Mouse (Mus musculus) hindbrain, postnatal 0 days (tissue): ENCODE results near the gene Blvra. TPM values are rescaled to one million over a fixed set of nuclear protein-coding genes. Genes with fewer than 3 reads are reported as not detected.
A peak's percentile ranks its signal among the peaks of the same experiment; 100 is the strongest.

Experiments used
- ATAC-seq: fragments of 200-750 bp; cut with Nextera tagmentation; 2 replicates; pipeline ENCODE4 v1.8.0; 2017; ENCODE audit warnings: mild to moderate bottlenecking, moderate TSS enrichment, moderate library complexity
- DNase-seq: peaks from one replicate; pipeline ENCODE4 v3.0.0-alpha.2; 2015; ENCODE audit warnings: low spot score
- H3K27ac ChIP-seq: fragments of 300-500 bp; sonication (generic); 2 replicates; pipeline ENCODE4 v1.5.1; 2014; ENCODE audit warnings: mild to moderate bottlenecking
- H3K27me3 ChIP-seq: fragments of 300-500 bp; sonication (generic); 2 replicates; pipeline ENCODE4 v1.6.1; 2014; ENCODE audit warnings: low read length, mixed read lengths; ENCODE audit not compliant: insufficient read depth
- H3K36me3 ChIP-seq: fragments of 300-500 bp; sonication (generic); 2 replicates; pipeline ENCODE4 v1.6.1; 2014; ENCODE audit warnings: low read length, mixed read lengths; ENCODE audit not compliant: insufficient read depth
- H3K4me1 ChIP-seq: fragments of 300-500 bp; sonication (generic); 2 replicates; pipeline ENCODE4 v1.6.1; 2014; ENCODE audit warnings: antibody characterized with exemption, low read length, mixed read lengths; ENCODE audit not compliant: insufficient read depth
- H3K4me2 ChIP-seq: fragments of 300-500 bp; sonication (generic); 2 replicates; pipeline ENCODE4 v1.6.1; 2014; ENCODE audit warnings: low read depth, mild to moderate bottlenecking, low read length, moderate library complexity, mixed read lengths
- H3K4me3 ChIP-seq: fragments of 300-500 bp; sonication (generic); 2 replicates; pipeline ENCODE4 v1.5.1; 2014; ENCODE audit warnings: low read length
- H3K9ac ChIP-seq: fragments of 300-500 bp; sonication (generic); replicated peaks from 2 replicates; pipeline ENCODE4 v1.6.1; 2014; ENCODE audit warnings: mild to moderate bottlenecking, low read length, moderate library complexity, mixed read lengths
- H3K9me3 ChIP-seq: fragments of 300-500 bp; sonication (generic); 2 replicates; pipeline ENCODE4 v1.6.1; 2016; ENCODE audit warnings: low read length, mixed read lengths
- CTCF ChIP-seq: IDR thresholded peaks from 2 replicates; pipeline ENCODE4 v1.5.1; 2016; ENCODE audit warnings: antibody characterized with exemption, control low read depth, low read depth
- WGBS: fragments of 180-500 bp; shearing (Covaris S2); extraction: QIAGEN DNeasy Blood & Tissue Kit; methylation state at CpG from one replicate; pipeline ENCODE4 v1.1.7; 2014; 5-methylcytosine and 5-hydroxymethylcytosine counted together
- polyA plus RNA-seq: library from polyadenylated mRNA; unstranded; fragments of >200 nt; fragmentation: Nextera tagmentation; extraction: Ambion mirVana; gene quantifications from 2 replicates; pipeline ENCODE4 v1.2.1, GENCODE M21; 2015
- total RNA-seq: library from RNA; depleted of rRNA; stranded (reverse); fragments of >200 nt; gene quantifications from 2 replicates; pipeline ENCODE4 v1.2.3, GENCODE M21; 2014

The Blvra gene
- total and polyA plus RNA-seq, 2 experiments from 2014 or later, result 9.3 to 26.5 TPM

- no peak for TF ChIP-seq CTCF
- no peak overlapping the region for H3K4me3 ChIP-seq
- ATAC-seq (no peak), DNase-seq (no peak)
- no peaks in the 10 kb centered on the region for H3K4me1 ChIP-seq
- no peak overlapping the region for H3K4me2 ChIP-seq
- no peaks in the 10 kb centered on the region for H3K36me3 ChIP-seq
- H3K9me3 ChIP-seq, result no peaks in the 10 kb centered on the region
- WGBS, result 75% methylated on average over 8 of the region's 8 CpGs
- no peak overlapping the region for H3K9ac ChIP-seq
- no peaks in the 10 kb centered on the region for H3K27me3 ChIP-seq
- H3K27ac ChIP-seq, result no peak overlapping the region
These were observed 21.5 kb downstream of the Blvra start for GRCm38 (mm10) chr2:127092000-127092399.

GRCm38 (mm10) chr2:127108986-127109385 is 38.5 kb downstream of the Blvra start:
- WGBS, result 95% methylated on average over 4 of the region's 4 CpGs
- no peaks in the 10 kb centered on the region for H3K27me3 ChIP-seq
- DNase-seq (no peak), ATAC-seq (no peak)
- no peak overlapping the region for H3K4me3 ChIP-seq
- H3K4me2 ChIP-seq, result no peak overlapping the region
- TF ChIP-seq CTCF, result no peak
- no peaks in the 10 kb centered on the region for H3K9me3 ChIP-seq
- peaks cover 12% of the 10 kb centered on the region; the same call in 1 of the 2 replicates for H3K36me3 ChIP-seq
- H3K27ac ChIP-seq, result no peak overlapping the region
- no peaks in the 10 kb centered on the region for H3K4me1 ChIP-seq
- no peak overlapping the region for H3K9ac ChIP-seq

DNA sequence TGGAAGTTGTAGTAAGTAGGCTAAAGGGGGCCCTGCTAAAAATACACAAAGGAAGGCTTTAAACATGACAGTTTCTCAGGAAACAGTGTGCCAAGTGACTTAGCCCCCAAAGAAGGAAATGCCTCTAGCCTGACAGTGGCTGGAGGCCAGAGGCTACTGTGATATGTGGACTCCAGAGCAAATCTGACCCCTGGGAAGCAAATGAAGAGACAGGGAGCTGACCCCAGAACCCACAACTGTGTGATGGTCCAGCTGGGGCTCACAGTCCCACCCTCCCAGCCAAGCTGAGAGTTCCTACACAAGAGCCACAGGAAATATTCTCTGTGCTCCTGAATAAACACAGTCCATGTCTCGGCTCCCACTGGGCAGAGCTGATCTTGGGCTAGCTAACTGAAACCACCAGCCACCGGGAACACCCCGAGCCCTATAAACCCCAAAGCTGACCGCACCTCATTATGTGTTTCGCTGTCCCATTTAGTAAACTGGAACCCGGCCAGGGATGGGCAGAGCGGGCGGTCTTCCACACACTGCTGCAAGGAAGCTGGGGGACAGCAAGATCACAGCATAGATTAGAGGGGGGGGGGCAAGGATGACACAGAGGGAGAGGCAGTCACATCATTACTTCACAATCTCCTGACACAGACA is 51.2 kb downstream of the Blvra start:
- WGBS, result 75% methylated on average over 8 of the region's 8 CpGs
- no peak for DNase-seq
- TF ChIP-seq CTCF, result no peak
- no peaks in the 10 kb centered on the region for H3K4me1 ChIP-seq
- H3K27me3 ChIP-seq, result no peaks in the 10 kb centered on the region
- H3K9ac ChIP-seq, result no peak overlapping the region
- no peak; the same call in 1 of the 2 replicates for ATAC-seq
- H3K4me2 ChIP-seq, result no peak overlapping the region
- H3K27ac ChIP-seq, result peak overlapping the region; percentile 2; the same call in 1 of the 2 replicates
- peaks cover 14% of the 10 kb centered on the region for H3K36me3 ChIP-seq
- H3K4me3 ChIP-seq, result no peak overlapping the region
- no peaks in the 10 kb centered on the region for H3K9me3 ChIP-seq

DNA sequence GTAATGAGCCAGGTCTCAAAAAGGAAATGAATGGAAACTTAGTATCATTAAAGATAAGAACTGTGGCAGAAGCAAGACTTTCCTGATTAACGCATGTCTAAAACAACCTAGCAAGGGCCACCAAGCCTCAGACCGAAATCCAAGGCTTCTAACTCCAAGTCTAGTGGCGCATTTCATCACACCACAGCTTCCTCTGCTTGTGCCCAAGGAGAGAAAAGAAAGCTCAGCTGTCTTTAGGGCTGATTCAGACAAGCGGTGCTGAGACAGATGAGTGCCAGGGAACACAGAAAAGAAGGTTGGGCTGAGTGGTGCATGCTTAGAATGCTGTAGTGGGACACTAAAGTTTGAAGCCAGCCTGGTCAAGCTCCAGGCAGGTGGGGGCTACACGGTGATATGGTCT is 58.5 kb downstream of the Blvra start:
- no peaks in the 10 kb centered on the region for H3K4me1 ChIP-seq
- no peak overlapping the region for H3K4me2 ChIP-seq
- no peaks in the 10 kb centered on the region for H3K27me3 ChIP-seq
- ATAC-seq, result no peak
- peak; percentile 4 for DNase-seq
- no peak overlapping the region for H3K4me3 ChIP-seq
- H3K27ac ChIP-seq, result no peak overlapping the region
- H3K9ac ChIP-seq, result no peak overlapping the region
- H3K9me3 ChIP-seq, result no peaks in the 10 kb centered on the region
- no peak for TF ChIP-seq CTCF
- H3K36me3 ChIP-seq, result peaks cover 8% of the 10 kb centered on the region
- WGBS, result 77% methylated on average over 5 of the region's 5 CpGs

DNA sequence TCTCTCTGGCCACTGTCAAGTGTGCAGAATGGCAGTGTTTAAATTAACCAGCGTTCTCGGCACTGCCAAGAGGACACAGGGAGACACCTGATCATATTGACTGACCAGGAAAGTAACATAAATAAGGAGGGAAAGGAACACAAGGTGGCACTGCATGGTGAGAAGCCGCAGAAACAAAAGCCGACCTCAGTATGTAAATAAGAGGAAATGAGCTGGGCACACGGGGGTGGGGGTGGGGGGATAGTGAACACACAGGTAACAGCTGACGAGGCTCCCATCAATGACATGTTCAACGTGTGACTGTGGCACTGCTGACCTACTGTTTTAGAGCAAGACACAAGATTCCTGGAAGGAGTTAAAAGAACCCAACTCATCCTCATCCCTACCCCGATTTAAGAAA is 60.9 kb downstream of the Blvra start:
- Histone ChIP-seq H3K9me3 (no peaks in the 10 kb centered on the region), H3K4me1 (no peaks in the 10 kb centered on the region), H3K9ac (no peak overlapping the region), H3K4me2 (no peak overlapping the region), H3K4me3 (no peak overlapping the region), H3K27ac (no peak overlapping the region), H3K36me3 (no peaks in the 10 kb centered on the region), H3K27me3 (no peaks in the 10 kb centered on the region)
- ATAC-seq (no peak), DNase-seq (no peak)
- no peak for TF ChIP-seq CTCF
- 70% methylated on average over 8 of the region's 8 CpGs for WGBS

- WGBS, result under 1% methylated on average over 57 of the region's 57 CpGs
- DNase-seq, result peak; percentile 96
- no peaks in the 10 kb centered on the region for H3K9me3 ChIP-seq
- H3K4me3 ChIP-seq, result peak within 1 kb of the TSS; percentile 92
- no peak for TF ChIP-seq CTCF
- peak within 1 kb of the TSS; percentile 61 for H3K9ac ChIP-seq
- peak within 1 kb of the TSS; percentile 80 for H3K4me2 ChIP-seq
- ATAC-seq, result peak; percentile 93
- H3K4me1 ChIP-seq, result peaks cover 5% of the 10 kb centered on the region; the same call in 1 of the 2 replicates
- H3K36me3 ChIP-seq, result no peaks in the 10 kb centered on the region
- no peaks in the 10 kb centered on the region for H3K27me3 ChIP-seq
- peak within 1 kb of the TSS; percentile 77 for H3K27ac ChIP-seq
These were observed 63.4 kb downstream of the Blvra start, which contains the start of gene Ncaph for GRCm38 (mm10) chr2:127133621-127134461. Gene Ncaph (minus strand): TSS chr2:127133954.
